Mouse (Mus musculus) thymus, postnatal 10 days (tissue): ENCODE measurements around the gene Slc29a2.
A peak's percentile ranks its signal among the peaks of the same experiment; 100 is the strongest.
"Not testable (repeated sequence)": the region's sequence is repeated elsewhere in the genome, so short reads cannot be mapped to it uniquely, and the experiment has no call there.

Source experiments
- DNase-seq, 2 experiments: peaks; one replicate each; pipeline ENCODE4 v3.0.0; 2021; ENCODE audit warnings: low spot score in 2 of 2

The Slc29a2 gene

DNA sequence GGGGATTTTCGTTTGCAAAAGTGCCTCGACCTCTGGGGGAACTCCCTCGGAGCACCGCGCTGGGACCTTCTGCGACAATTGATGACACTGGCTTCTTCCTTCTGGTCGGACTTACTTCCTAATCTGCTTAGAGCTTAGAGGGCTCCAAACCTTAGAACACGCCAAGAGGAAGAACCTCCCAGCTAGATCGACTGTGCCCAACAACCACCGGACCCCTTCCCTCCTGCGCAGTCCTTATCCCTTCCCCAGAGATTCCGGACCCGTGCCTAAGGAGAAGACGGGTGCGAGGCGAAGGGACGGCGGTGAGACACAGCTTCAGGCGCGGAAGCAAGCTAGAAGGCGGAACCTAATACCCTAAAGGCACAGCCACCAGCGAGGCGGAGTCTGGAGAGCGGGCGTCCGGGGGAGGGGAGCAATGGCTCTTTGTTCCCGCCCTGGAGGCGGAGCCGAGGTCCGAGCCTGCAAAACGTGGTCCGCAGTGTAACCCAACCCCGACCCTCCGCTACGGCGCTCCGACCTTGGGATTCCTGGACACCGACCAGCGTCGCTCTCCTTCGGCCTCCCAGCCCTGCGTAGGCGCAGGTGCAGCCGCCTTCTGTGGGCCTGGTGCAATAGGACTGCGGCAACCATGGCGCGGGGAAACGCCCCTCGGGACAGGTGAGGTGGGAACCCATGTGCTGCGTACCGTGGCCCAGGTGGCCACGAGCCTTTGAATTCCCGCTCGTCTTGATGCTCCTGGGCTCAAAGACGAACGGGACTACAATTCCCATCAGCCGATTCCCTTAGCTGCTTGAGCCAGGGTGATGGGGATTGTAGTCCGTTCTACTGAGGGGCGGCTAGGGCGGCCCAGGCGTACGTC is at the start of gene Slc29a2:
Gene Slc29a2, plus strand, starts transcription at position 240 of the 859 bp plus-strand sequence.
- DNase-seq, result peak; percentile 73 to 77

GRCm38 (mm10) chr19:4981767-4982166 is 41.9 kb upstream of the Slc29a2 start:
- peak in 1 of 2 experiments; percentile 53 for DNase-seq

- DNase-seq, result peak; percentile 73 to 96
These were observed 34.6 kb upstream of the Slc29a2 start for GRCm38 (mm10) chr19:4989013-4989412.

GRCm38 (mm10) chr19:4989434-4990255 is 34.0 kb upstream of the Slc29a2 start:
- DNase-seq, result no peak

DNA sequence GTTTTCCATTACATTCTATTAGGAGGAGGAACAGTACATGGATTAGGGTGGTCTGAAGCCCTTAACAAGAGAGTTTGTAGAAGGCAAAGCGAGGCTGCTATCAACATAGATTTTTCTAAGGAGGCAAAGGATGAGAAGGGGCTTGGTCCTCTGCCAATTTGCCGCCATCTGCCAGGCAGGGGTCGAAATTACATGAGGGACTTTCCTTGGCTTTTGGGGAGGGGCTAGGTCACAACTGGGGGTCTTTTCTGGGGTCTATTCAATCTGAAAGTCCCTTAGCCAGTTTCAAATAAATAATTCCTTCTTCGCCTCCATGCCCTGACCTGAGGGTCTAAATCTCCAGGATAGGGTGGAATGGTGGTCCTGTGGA is 33.4 kb upstream of the Slc29a2 start, which contains the start of gene Npas4:
Gene Npas4, minus strand, starts transcription at position 61 of the 370 bp plus-strand sequence.
- no peak for DNase-seq

DNA sequence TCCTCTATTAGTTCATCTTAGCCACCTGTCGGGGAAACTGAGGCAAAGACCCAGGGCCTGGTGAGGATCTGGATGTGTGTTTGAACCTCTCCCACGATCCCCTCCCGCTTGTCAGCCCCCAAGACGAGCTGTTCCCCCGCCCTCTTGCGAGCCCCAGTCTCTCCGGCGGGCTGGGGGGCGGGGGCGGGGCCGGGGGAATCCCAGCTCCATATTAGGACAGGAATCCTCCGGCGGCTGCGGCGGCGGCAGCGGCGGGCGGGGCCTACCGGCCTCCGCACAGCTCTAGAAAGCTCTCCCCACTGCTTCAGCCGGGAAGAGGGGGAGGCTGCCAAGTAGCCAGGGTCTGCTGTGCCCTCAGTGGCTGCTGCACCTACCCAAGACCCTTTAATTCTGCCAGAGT is 32.9 kb upstream of the Slc29a2 start:
- DNase-seq, result no peak

DNA sequence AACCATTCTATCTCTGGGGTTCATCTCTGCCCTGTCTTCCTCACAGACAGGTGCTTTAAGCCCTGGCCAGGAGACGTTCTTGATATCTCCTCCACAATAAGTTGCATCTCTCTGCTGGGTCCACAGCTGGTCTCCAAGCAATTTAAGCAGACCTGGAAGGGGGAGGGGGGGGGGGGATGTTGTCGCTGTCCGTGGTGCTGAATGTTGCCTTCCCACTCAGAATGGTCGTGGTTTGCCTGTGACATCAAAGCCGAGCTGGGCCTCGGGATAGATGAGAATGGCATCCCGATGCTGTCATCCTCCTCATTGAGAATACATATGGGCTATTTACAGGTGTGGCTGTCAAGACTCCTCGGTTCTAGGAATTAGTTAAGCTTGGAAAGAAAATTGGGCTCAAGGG is 31.3 kb upstream of the Slc29a2 start:
- no peak for DNase-seq

- no peak for DNase-seq
These were observed 30.8 kb upstream of the Slc29a2 start for GRCm38 (mm10) chr19:4992904-4993303.

DNA sequence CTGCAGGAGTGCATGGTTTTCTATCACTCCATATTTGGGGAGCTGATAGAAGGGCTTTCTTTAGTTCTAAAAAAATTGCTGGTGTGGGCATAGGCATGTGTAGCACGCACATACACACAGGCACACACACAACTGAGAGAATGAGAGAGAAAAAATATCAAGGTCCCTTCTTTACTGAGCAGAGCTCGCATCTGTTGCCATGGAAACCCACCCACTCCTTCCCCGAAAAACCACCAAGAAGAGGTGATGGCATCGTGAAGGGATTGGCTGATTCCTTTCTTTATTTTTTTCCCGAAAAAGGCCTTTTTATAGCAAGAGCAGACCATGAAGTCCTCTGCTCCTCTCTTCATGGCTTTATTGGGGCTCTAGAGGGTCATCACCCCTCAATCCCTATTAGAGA is 29.6 kb upstream of the Slc29a2 start:
- no peak for DNase-seq

DNA sequence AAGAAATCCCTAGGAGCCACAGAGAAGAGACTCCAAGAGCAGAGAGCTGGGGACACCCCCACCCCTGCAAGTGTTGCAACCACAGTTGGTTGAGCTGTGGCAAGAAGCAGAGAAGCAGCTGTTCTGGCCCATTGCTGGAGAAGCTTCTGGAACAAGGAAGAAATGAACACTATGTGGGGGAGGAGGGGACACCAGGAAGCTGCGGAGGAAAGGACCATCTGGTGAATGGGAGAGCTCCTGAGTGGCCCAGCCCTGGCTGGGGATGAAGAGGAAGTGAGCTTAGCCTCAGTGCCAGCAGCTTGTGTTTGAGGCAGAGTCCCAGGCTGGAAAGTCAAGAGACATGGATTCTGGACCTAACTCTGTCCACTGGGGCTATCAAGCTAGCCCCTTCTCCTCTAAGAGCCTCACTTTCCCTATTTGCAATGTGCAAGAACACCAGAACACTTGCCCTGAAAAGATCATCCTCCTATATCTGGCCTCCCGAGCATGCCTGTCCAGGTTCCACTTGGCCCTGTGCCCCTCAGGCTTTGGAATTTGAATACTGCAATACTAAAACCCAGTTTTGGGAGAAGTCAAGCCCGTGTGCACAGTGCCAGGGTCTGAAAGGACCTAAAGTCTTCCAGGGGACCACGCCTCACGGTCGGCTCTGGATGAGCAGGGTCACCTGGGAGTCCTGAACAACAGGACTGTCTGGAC is 24.1 kb upstream of the Slc29a2 start:
- DNase-seq, result no peak

DNA sequence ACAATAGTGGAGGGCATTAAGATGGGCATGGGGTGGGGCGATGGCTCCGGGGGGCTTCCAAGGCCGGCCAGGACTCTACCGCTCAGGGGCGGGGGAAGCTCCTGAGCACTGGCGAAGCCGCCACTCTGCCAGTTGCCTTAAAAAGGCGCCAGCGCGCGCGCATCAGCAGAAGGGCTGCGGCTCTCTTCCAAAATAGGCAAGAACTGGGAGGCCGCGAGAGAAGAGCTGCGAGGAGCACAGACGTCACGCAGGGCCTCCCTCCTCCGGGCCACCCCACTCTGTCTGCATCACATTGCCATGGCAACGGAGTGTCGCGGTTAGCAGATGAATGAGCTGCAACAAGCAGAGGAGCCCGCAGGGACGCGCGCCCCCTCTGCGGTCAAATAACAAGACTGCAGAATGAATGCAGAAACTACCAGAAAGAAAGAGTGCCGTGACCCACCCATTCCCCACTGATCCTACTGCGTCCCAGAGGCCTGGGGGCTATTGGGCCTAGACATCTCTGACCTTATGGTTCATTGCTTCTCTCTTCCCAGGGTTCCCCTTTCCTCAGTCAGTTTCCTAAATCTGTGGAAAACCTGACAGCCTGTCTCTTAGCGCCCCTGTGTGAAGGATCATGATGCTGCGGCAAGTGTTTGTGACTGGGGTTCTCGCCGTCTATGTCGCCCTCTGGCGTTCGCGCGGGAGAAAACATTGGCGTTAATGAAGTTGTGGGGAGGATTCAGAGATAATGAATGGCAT is 21.8 kb upstream of the Slc29a2 start:
- DNase-seq, result peak; percentile 84 to 86

- not testable (repeated sequence) for DNase-seq
These were observed 20.0 kb upstream of the Slc29a2 start for GRCm38 (mm10) chr19:5003644-5004043.

DNA sequence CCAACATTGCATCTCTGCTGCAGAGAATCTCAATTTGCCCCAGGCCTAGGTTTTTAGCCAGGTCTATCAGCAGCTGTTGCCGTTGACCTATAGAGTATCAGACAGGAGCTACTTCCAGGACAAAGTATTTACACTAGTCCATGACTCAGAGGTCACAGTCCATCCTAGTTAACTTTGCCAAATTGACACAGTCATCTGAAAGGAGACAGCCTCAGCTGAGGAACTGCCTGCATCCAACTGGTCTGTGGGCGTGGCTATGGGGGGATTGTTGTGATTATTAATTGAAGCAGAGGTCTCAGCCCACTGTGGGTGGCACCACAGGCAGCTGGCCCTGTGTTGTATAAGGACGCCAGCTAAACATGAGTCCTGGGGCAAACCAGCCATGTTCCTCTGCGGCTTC is 18.7 kb upstream of the Slc29a2 start:
- DNase-seq, result no peak

GRCm38 (mm10) chr19:5013138-5013537 is 10.5 kb upstream of the Slc29a2 start:
- no peak for DNase-seq

DNA sequence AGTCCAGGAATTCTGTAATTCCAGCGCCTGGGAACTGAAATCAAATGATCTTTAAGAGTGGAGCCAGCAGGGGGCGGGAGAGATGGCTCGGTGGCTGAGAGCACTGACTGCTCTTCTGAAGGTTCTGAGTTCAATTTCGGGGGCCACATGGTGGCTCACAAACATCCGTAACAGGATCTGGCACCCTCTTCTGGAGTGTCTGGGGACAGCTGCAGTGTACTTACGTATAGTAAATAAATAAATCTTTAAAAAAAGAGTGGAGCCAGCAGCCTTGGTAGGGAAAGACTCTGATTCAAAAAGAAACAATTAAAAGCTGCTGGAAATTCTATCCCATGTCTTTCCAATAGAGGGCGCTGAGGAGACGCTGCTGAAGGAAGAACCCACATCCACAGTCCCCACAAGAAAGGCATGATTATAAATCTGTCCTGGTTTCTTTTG is 8.7 kb upstream of the Slc29a2 start:
- DNase-seq, result peak in 1 of 2 experiments; percentile 28

DNA sequence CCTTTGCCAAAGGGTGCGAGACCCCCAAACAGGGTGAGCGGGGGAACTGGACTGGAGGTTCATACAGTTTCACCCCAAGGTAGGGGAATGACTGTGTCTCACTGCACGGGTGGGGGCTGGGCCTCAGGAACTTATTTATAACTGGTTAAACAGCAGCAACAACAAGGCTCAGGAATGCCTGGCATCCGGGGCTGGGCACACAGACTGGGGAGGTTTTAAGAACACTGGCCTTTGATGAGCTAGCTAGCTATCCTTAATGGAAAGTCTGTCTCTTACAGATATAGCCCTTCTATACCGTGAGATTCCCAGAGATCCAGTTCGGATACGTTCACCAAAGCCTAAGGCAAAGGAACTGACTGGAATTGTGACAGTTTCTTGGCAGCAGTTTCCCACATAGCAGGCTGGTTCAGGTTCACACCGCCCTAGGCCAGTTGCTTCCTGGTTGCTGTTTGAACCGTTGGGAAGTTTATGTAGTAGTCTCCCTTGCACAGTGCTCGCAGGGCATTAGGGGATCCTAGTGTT is 7.4 kb upstream of the Slc29a2 start:
- no peak for DNase-seq

- DNase-seq, result peak; percentile 48 to 80
These were observed 6.9 kb upstream of the Slc29a2 start for GRCm38 (mm10) chr19:5016782-5017181.

- no peak for DNase-seq
These were observed 6.0 kb upstream of the Slc29a2 start for GRCm38 (mm10) chr19:5017611-5018010.

DNA sequence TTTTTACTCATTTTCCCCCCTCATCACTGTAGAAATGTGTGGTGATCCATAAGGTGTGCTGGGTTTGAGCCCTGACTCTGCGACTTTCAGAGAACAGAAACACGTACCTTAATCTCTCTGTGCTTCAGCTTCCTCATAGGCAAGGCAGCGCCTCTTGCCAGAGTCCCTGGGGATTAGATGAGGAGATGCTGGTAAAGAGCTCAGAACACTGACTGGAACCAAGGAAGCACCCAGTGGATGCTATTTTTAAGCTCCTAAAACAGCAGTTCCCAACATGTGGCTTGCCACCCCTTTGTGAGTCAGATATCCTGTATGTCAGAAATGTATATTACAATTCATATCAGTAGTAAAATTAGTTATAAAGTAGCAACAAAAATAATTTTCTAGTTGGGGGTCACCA is 5.5 kb upstream of the Slc29a2 start:
- no peak for DNase-seq

DNA sequence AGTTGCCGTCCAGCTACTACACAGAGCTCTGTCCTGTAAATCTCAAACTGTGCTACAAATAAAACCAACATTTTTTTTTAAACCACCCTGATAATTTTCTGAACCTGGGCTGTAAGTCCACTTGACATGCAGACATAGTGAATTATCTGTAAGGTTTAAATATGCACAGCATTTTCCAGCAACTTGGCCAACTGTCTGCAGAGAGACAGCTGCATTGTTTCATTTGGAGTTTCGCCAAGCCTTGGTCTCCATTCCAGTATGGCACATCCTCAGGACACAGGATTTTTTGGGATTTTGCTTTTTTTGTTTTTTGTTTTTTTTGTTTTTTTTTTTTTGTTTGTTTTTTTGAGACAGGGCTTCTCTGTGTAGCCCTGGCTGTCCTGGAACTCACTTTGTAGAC is 2.2 kb upstream of the Slc29a2 start:
- DNase-seq, result no peak

- no peak for DNase-seq
These were observed 2.5 kb downstream of the Slc29a2 start for GRCm38 (mm10) chr19:5026111-5026510.
